Mouse (Mus musculus) neural tube, embryonic 13.5 days (tissue): Measurements from ENCODE around the gene Rtp2. TPM values are rescaled to one million over a fixed set of nuclear protein-coding genes. Genes with fewer than 3 reads are reported as not detected.

ENCODE experiments used
- ATAC-seq: fragments of 200-750 bp; cut with Nextera tagmentation; 2 replicates; pipeline ENCODE4 v1.8.0; 2017; ENCODE audit warnings: low read depth, mild to moderate bottlenecking, moderate TSS enrichment, moderate library complexity
- H3K27ac ChIP-seq: fragments of 300-500 bp; sonication (generic); replicated peaks from 2 replicates; pipeline ENCODE4 v1.5.1; 2015; ENCODE audit warnings: moderate library complexity, mild to moderate bottlenecking, inconsistent platforms
- H3K27me3 ChIP-seq: fragments of 300-500 bp; sonication (generic); 2 replicates; pipeline ENCODE4 v1.6.1; 2015; ENCODE audit warnings: mild to moderate bottlenecking, inconsistent platforms
- H3K36me3 ChIP-seq: fragments of 300-500 bp; sonication (generic); 2 replicates; pipeline ENCODE4 v1.6.1; 2015; ENCODE audit warnings: mild to moderate bottlenecking, inconsistent platforms
- H3K4me1 ChIP-seq: fragments of 300-500 bp; sonication (generic); replicated peaks from 2 replicates; pipeline ENCODE4 v1.6.1; 2015; ENCODE audit warnings: inconsistent platforms
- H3K4me2 ChIP-seq: fragments of 300-500 bp; sonication (generic); 2 replicates; pipeline ENCODE4 v1.6.1; 2015; ENCODE audit warnings: inconsistent platforms, mild to moderate bottlenecking, moderate library complexity
- H3K4me3 ChIP-seq: fragments of 300-500 bp; sonication (generic); 2 replicates; pipeline ENCODE4 v1.5.1; 2015; ENCODE audit warnings: mild to moderate bottlenecking, inconsistent platforms
- H3K9ac ChIP-seq: fragments of 300-500 bp; sonication (generic); 2 replicates; pipeline ENCODE4 v1.6.1; 2015; ENCODE audit warnings: moderate library complexity, mild to moderate bottlenecking, inconsistent platforms
- H3K9me3 ChIP-seq: fragments of 300-500 bp; sonication (generic); 2 replicates; pipeline ENCODE4 v1.6.1; 2016; ENCODE audit warnings: inconsistent platforms
- WGBS: fragments of 180-500 bp; shearing (Covaris S2); methylation state at CpG from one replicate; pipeline ENCODE4 v1.1.7; 2015; 5-methylcytosine and 5-hydroxymethylcytosine counted together
- polyA plus RNA-seq: library from polyadenylated mRNA; unstranded; fragments of >200 nt; fragmentation: Nextera tagmentation; extraction: Ambion mirVana; gene quantifications from 2 replicates; pipeline ENCODE4 v1.2.1, GENCODE M21; 2015

The Rtp2 gene
- polyA plus RNA-seq, 1 experiment from 2014 or later, result not detected

- H3K27ac ChIP-seq, result no peak overlapping the region
- no peak overlapping the region for H3K4me3 ChIP-seq
- H3K9me3 ChIP-seq, result no peaks in the 10 kb centered on the region
- H3K4me1 ChIP-seq, result no peaks in the 10 kb centered on the region
- no peak for ATAC-seq
- H3K9ac ChIP-seq, result no peak overlapping the region
- 80% methylated on average over 7 of the region's 7 CpGs for WGBS
- H3K36me3 ChIP-seq, result peaks cover 9% of the 10 kb centered on the region
- no peak overlapping the region for H3K4me2 ChIP-seq
- no peaks in the 10 kb centered on the region for H3K27me3 ChIP-seq
Observed at GRCm38 (mm10) chr16:23967301-23967700, 35.1 kb upstream of the Rtp2 start.

- H3K9me3 ChIP-seq, result no peaks in the 10 kb centered on the region
- no peak overlapping the region for H3K27ac ChIP-seq
- no peaks in the 10 kb centered on the region for H3K4me1 ChIP-seq
- no peak overlapping the region for H3K4me2 ChIP-seq
- WGBS, result 93% methylated on average over 14 of the region's 14 CpGs
- no peak overlapping the region for H3K4me3 ChIP-seq
- H3K36me3 ChIP-seq, result peaks cover 9% of the 10 kb centered on the region
- no peaks in the 10 kb centered on the region for H3K27me3 ChIP-seq
- no peak overlapping the region for H3K9ac ChIP-seq
- ATAC-seq, result no peak
Observed at GRCm38 (mm10) chr16:23966066-23966465, 33.9 kb upstream of the Rtp2 start.

GRCm38 (mm10) chr16:23964706-23965367 is 32.6 kb upstream of the Rtp2 start:
- no peak overlapping the region for H3K9ac ChIP-seq
- no peak overlapping the region for H3K4me2 ChIP-seq
- no peaks in the 10 kb centered on the region for H3K4me1 ChIP-seq
- H3K9me3 ChIP-seq, result no peaks in the 10 kb centered on the region
- H3K27ac ChIP-seq, result no peak overlapping the region
- 82% methylated on average over 14 of the region's 14 CpGs for WGBS
- H3K4me3 ChIP-seq, result no peak overlapping the region
- no peaks in the 10 kb centered on the region for H3K27me3 ChIP-seq
- ATAC-seq, result no peak
- peaks cover 9% of the 10 kb centered on the region for H3K36me3 ChIP-seq

- Histone ChIP-seq H3K4me1 (no peaks in the 10 kb centered on the region), H3K27me3 (no peaks in the 10 kb centered on the region), H3K9me3 (no peaks in the 10 kb centered on the region), H3K27ac (no peak overlapping the region), H3K4me2 (no peak overlapping the region), H3K36me3 (peaks cover 9% of the 10 kb centered on the region), H3K9ac (no peak overlapping the region), H3K4me3 (no peak overlapping the region)
- ATAC-seq, result 0 out of 2 replicates have a peak, but pooled peaks have one; percentile 36
- 66% methylated on average over 22 of the region's 22 CpGs for WGBS
Observed at GRCm38 (mm10) chr16:23963896-23964668, 31.9 kb upstream of the Rtp2 start.

- Histone ChIP-seq H3K36me3 (0 out of 2 replicates have a peak, but pooled peaks cover under 1% of the 10 kb centered on the region), H3K4me2 (no peak overlapping the region), H3K4me3 (no peak overlapping the region), H3K9ac (no peak overlapping the region), H3K4me1 (no peaks in the 10 kb centered on the region), H3K27ac (no peak overlapping the region), H3K27me3 (no peaks in the 10 kb centered on the region), H3K9me3 (no peaks in the 10 kb centered on the region)
- WGBS, result 82% methylated on average over 2 of the region's 2 CpGs
- ATAC-seq, result no peak
Observed at GRCm38 (mm10) chr16:23962401-23962800, 30.2 kb upstream of the Rtp2 start.

GRCm38 (mm10) chr16:23958938-23959337 is 26.7 kb upstream of the Rtp2 start:
- H3K36me3 ChIP-seq, result no peaks in the 10 kb centered on the region
- no peaks in the 10 kb centered on the region for H3K27me3 ChIP-seq
- H3K27ac ChIP-seq, result no peak overlapping the region
- H3K4me3 ChIP-seq, result no peak overlapping the region
- H3K4me1 ChIP-seq, result no peaks in the 10 kb centered on the region
- H3K9ac ChIP-seq, result no peak overlapping the region
- no peak for ATAC-seq
- no peak overlapping the region for H3K4me2 ChIP-seq
- no peaks in the 10 kb centered on the region for H3K9me3 ChIP-seq

- no peak overlapping the region for H3K4me2 ChIP-seq
- H3K4me3 ChIP-seq, result no peak overlapping the region
- ATAC-seq, result no peak
- 0 out of 2 replicates have a peak, but pooled peaks cover 2% of the 10 kb centered on the region for H3K4me1 ChIP-seq
- no peak overlapping the region for H3K9ac ChIP-seq
- H3K36me3 ChIP-seq, result no peaks in the 10 kb centered on the region
- WGBS, result 6% methylated on average over 1 of the region's 1 CpGs
- no peaks in the 10 kb centered on the region for H3K9me3 ChIP-seq
- H3K27me3 ChIP-seq, result no peaks in the 10 kb centered on the region
- no peak overlapping the region for H3K27ac ChIP-seq
Observed at GRCm38 (mm10) chr16:23953959-23954260, 21.7 kb upstream of the Rtp2 start.

GRCm38 (mm10) chr16:23953189-23953958 is 21.2 kb upstream of the Rtp2 start:
- peak; percentile 56; the same call in 1 of the 2 replicates for ATAC-seq
- 43% methylated on average over 11 of the region's 11 CpGs for WGBS
- Histone ChIP-seq H3K9ac (no peak overlapping the region), H3K4me1 (0 out of 2 replicates have a peak, but pooled peaks cover 2% of the 10 kb centered on the region), H3K9me3 (no peaks in the 10 kb centered on the region), H3K4me2 (no peak overlapping the region), H3K27ac (no peak overlapping the region), H3K36me3 (no peaks in the 10 kb centered on the region), H3K4me3 (no peak overlapping the region), H3K27me3 (no peaks in the 10 kb centered on the region)

GRCm38 (mm10) chr16:23952101-23952727 is 20.0 kb upstream of the Rtp2 start:
- 71% methylated on average over 4 of the region's 4 CpGs for WGBS
- no peaks in the 10 kb centered on the region for H3K9me3 ChIP-seq
- H3K4me3 ChIP-seq, result no peak overlapping the region
- H3K4me1 ChIP-seq, result 0 out of 2 replicates have a peak, but pooled peaks cover 2% of the 10 kb centered on the region
- H3K27me3 ChIP-seq, result no peaks in the 10 kb centered on the region
- H3K36me3 ChIP-seq, result no peaks in the 10 kb centered on the region
- H3K4me2 ChIP-seq, result no peak overlapping the region
- no peak overlapping the region for H3K9ac ChIP-seq
- ATAC-seq, result no peak
- no peak overlapping the region for H3K27ac ChIP-seq

- 90% methylated on average over 6 of the region's 6 CpGs for WGBS
- H3K9ac ChIP-seq, result no peak overlapping the region
- no peak overlapping the region for H3K4me3 ChIP-seq
- no peaks in the 10 kb centered on the region for H3K4me1 ChIP-seq
- H3K9me3 ChIP-seq, result no peaks in the 10 kb centered on the region
- H3K36me3 ChIP-seq, result no peaks in the 10 kb centered on the region
- H3K4me2 ChIP-seq, result no peak overlapping the region
- ATAC-seq, result no peak
- H3K27ac ChIP-seq, result no peak overlapping the region
- H3K27me3 ChIP-seq, result no peaks in the 10 kb centered on the region
Observed at GRCm38 (mm10) chr16:23947654-23948053, 15.5 kb upstream of the Rtp2 start.

- H3K27ac ChIP-seq, result no peak overlapping the region
- H3K4me3 ChIP-seq, result no peak overlapping the region
- H3K9ac ChIP-seq, result no peak overlapping the region
- H3K4me1 ChIP-seq, result no peaks in the 10 kb centered on the region
- WGBS, result 61% methylated on average over 3 of the region's 3 CpGs
- no peaks in the 10 kb centered on the region for H3K9me3 ChIP-seq
- ATAC-seq, result no peak
- H3K36me3 ChIP-seq, result no peaks in the 10 kb centered on the region
- H3K27me3 ChIP-seq, result no peaks in the 10 kb centered on the region
- H3K4me2 ChIP-seq, result no peak overlapping the region
Observed at GRCm38 (mm10) chr16:23944801-23945200, 12.6 kb upstream of the Rtp2 start.

- Histone ChIP-seq H3K36me3 (no peaks in the 10 kb centered on the region), H3K27me3 (no peaks in the 10 kb centered on the region; the same call in 1 of the 2 replicates), H3K9ac (no peak overlapping the region), H3K4me1 (no peaks in the 10 kb centered on the region), H3K4me3 (no peak overlapping the region), H3K9me3 (no peaks in the 10 kb centered on the region), H3K4me2 (no peak overlapping the region), H3K27ac (no peak overlapping the region)
- WGBS, result 85% methylated on average over 2 of the region's 2 CpGs
- no peak for ATAC-seq
Observed at GRCm38 (mm10) chr16:23934397-23934796, 2.2 kb upstream of the Rtp2 start.
